In the genomic region with DNA sequence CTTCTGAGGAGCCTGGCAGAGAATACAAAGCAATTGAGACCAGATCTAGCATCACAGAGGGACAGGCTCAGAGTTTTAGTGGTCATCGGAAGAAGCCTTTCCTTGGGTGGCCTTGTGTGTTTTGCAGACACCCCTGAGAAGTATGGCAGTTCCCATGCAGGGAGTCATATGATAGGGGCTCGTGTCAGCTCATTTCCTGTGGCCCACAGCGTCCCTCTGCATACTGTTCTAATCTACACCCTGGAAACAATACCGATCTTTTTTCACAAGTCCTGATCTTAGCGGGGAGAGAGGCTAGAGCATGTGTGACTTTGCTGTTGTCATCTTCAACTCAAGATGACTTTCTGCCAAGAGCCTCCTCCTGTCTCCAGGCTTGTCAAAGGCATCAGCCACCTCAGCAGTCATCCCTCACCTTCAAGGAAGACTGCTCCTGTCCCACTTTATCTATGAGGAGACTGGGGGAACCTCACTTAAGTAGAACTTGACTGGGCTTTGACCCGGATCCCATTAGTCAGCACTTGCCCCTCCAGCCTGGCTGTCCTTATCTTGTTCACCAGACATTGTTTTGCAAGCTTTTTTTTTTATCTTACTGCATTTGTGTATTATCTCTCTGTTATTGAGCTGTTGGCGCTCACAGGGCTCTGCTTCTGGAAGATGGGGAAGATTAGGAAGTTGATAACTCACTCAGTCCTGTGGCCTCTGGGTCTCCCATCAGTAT, we compare ENCODE assay signal across 14 mouse cellular contexts. TPM values are rescaled to one million over a fixed set of nuclear protein-coding genes. Genes with fewer than 3 reads are reported as not detected.
A peak's percentile ranks its signal among the peaks of the same experiment; 100 is the strongest.
DNase-seq lines count a peak whose midpoint lies in the region; ATAC-seq and TF ChIP-seq lines count a peak whose summit lies in the region.
"Had no signal": no experiment of that assay in that cellular context is flagged by ENCODE, and none has a peak within 500 bp of the region (broad histone marks: within the 10 kb centered on the region; RNA-seq: fewer than 3 reads in every experiment).

No protein-coding gene starts in this region.

- WGBS in lung, embryonic 14.5 days, result 42% methylated on average over 7 of the region's 7 CpGs
- WGBS in liver, embryonic 11.5 days, result 28% methylated on average over 7 of the region's 7 CpGs
- 55% methylated on average over 7 of the region's 7 CpGs for WGBS in kidney, adult 2 months

- H3K9ac ChIP-seq in lung, embryonic 14.5 days, result no peak overlapping the region
- H3K9ac ChIP-seq in liver, embryonic 11.5 days (ENCODE audit: low read depth, low read length), result no peak overlapping the region
- H3K9ac ChIP-seq: hindbrain, embryonic 12.5 days; intestine, embryonic 15.5 days had no signal

- no peak for DNase-seq in lung, embryonic 14.5 days
- no peak for DNase-seq in lung, adult 18-20 months
- peak; percentile 45 for DNase-seq in c-Kit-positive CD71-positive TER-119-positive erythroid progenitor cells, embryonic 14.5 days (ENCODE audit: low spot score)
- DNase-seq in liver, embryonic 11.5 days (ENCODE audit: low spot score), result no peak
- DNase-seq in kidney, adult 2 months, result no peak
- DNase-seq in thymus, postnatal 10 days (ENCODE audit: low spot score in 2 of 2), result no peak
- DNase-seq: cerebellum, adult 9-10 months; heart, adult 11 months; kidney, postnatal 36 days; lung, postnatal 36 days had no signal

- no peak overlapping the region for H3K4me2 ChIP-seq in lung, embryonic 14.5 days
- 0 out of 2 replicates have a peak overlapping the region, but pooled peaks have one; percentile 15 for H3K4me2 ChIP-seq in liver, embryonic 11.5 days
- H3K4me2 ChIP-seq: hindbrain, embryonic 12.5 days; intestine, embryonic 15.5 days had no signal

- TF ChIP-seq CTCF in lung, embryonic 14.5 days (IDR thresholded peaks at IDR 0.05; ENCODE audit: low read depth), result no peak
- no peak for TF ChIP-seq CTCF in kidney, adult 2 months (conservative IDR thresholded peaks at IDR 0.05; ENCODE audit: insufficient read depth, insufficient read length, low read depth, low read length)

- no peaks in the 10 kb centered on the region for H3K27me3 ChIP-seq in lung, embryonic 14.5 days (ENCODE audit: insufficient read depth, low read length)
- no peaks in the 10 kb centered on the region for H3K27me3 ChIP-seq in liver, embryonic 11.5 days (replicated peaks; ENCODE audit: control insufficient read depth, insufficient read depth, low read length)
- no peaks in the 10 kb centered on the region for H3K27me3 ChIP-seq in kidney, adult 2 months (replicated peaks; ENCODE audit: control insufficient read depth, insufficient read depth, low read length)
- H3K27me3 ChIP-seq: hindbrain, embryonic 12.5 days; intestine, embryonic 15.5 days; Patski had no signal

- H3K36me3 ChIP-seq in lung, embryonic 14.5 days (ENCODE audit: insufficient read depth), result peaks cover 15% of the 10 kb centered on the region; the same call in 1 of the 2 replicates
- H3K36me3 ChIP-seq in liver, embryonic 11.5 days (ENCODE audit: control insufficient read depth, insufficient read depth, low read length), result no peaks in the 10 kb centered on the region
- no peaks in the 10 kb centered on the region for H3K36me3 ChIP-seq in kidney, adult 2 months (ENCODE audit: control insufficient read depth, insufficient read depth, low read length)
- H3K36me3 ChIP-seq: hindbrain, embryonic 12.5 days; intestine, embryonic 15.5 days had no signal

- no peaks in the 10 kb centered on the region for H3K4me1 ChIP-seq in lung, embryonic 14.5 days (ENCODE audit: insufficient read depth)
- peaks cover 15% of the 10 kb centered on the region for H3K4me1 ChIP-seq in liver, embryonic 11.5 days (replicated peaks; ENCODE audit: control insufficient read depth, insufficient read depth, low read length)
- H3K4me1 ChIP-seq in kidney, adult 2 months (ENCODE audit: control insufficient read depth, insufficient read depth, low read length), result no peaks in the 10 kb centered on the region
- H3K4me1 ChIP-seq: hindbrain, embryonic 12.5 days; intestine, embryonic 15.5 days had no signal

- peak; percentile 31; the same call in 1 of the 2 replicates for ATAC-seq in lung, embryonic 14.5 days (ENCODE audit: insufficient read depth)
- ATAC-seq in liver, embryonic 11.5 days (replicated peaks; ENCODE audit: low FRiP score), result peak; percentile 87
- ATAC-seq in megakaryocyte-erythroid progenitor cell, adult 5-6 weeks (replicated peaks; ENCODE audit: low FRiP score, low TSS enrichment, poor library complexity, severe bottlenecking), result peak; percentile 92
- ATAC-seq: intestine, embryonic 15.5 days; Patski had no signal

- no peak overlapping the region for H3K27ac ChIP-seq in lung, embryonic 14.5 days (ENCODE audit: low read depth)
- H3K27ac ChIP-seq in liver, embryonic 11.5 days (ENCODE audit: low read depth, low read length), result peak overlapping the region; percentile 85
- no peak overlapping the region for H3K27ac ChIP-seq in kidney, adult 2 months (ENCODE audit: insufficient read depth, low read depth, low read length)
- H3K27ac ChIP-seq: hindbrain, embryonic 12.5 days; intestine, embryonic 15.5 days had no signal

- H3K4me3 ChIP-seq in lung, embryonic 14.5 days (ENCODE audit: low read depth, low read length), result no peak overlapping the region
- no peak overlapping the region for H3K4me3 ChIP-seq in liver, embryonic 11.5 days (ENCODE audit: low read depth, low read length)
- H3K4me3 ChIP-seq in kidney, adult 2 months (ENCODE audit: insufficient read depth, low read depth, low read length), result no peak overlapping the region
- H3K4me3 ChIP-seq: hindbrain, embryonic 12.5 days; intestine, embryonic 15.5 days had no signal

- H3K9me3 ChIP-seq in lung, embryonic 14.5 days (ENCODE audit: low read depth, low read length), result no peaks in the 10 kb centered on the region
- H3K9me3 ChIP-seq in liver, embryonic 11.5 days (ENCODE audit: control insufficient read depth, low read length), result no peaks in the 10 kb centered on the region
- H3K9me3 ChIP-seq: hindbrain, embryonic 12.5 days; intestine, embryonic 15.5 days had no signal

- no peak for TF ChIP-seq POLR2A in kidney, adult 2 months (IDR thresholded peaks at IDR 0.05; ENCODE audit: low read depth, low read length)

RNA-seq across cellular contexts. Expression of a gene that starts 25.2 kb away (rescaled TPM):
- 72.6 and 74.8 TPM in 2 replicates for polyA plus RNA-seq in lung, embryonic 14.5 days (2014; fragmentation: Nextera tagmentation; extraction: Ambion mirVana)
- polyA plus RNA-seq in liver, embryonic 11.5 days (2014; fragmentation: Nextera tagmentation; extraction: Ambion mirVana), result 13.8 and 17.1 TPM in 2 replicates
- 4.4 and 7.1 TPM in 2 replicates for total RNA-seq in megakaryocyte-erythroid progenitor cell, adult 5-6 weeks (2014; fragmentation: Nextera tagmentation)
- 12.3 and 13.7 TPM in 2 replicates for total RNA-seq in megakaryocyte-erythroid progenitor cell, adult 5-6 weeks (2017)
- 17.1 and 17.4 TPM in 2 replicates for polyA plus RNA-seq in kidney, adult 2 months (2012; rRNA removed)

Comparison
In these comparisons a context has a peak if more than half of its experiments do, and no peak if none do; other contexts are left out.
1. ATAC-seq: peak in every context shown above with its lines; median percentile 92 in megakaryocyte-erythroid progenitor cell, adult 5-6 weeks; 87 in liver, embryonic 11.5 days; 31 in lung, embryonic 14.5 days.